Mouse (Mus musculus) gastrocnemius, postnatal 10 days (tissue): ENCODE results near the gene Gm20388. TPM values are rescaled to one million over a fixed set of nuclear protein-coding genes. Genes with fewer than 3 reads are reported as not detected.

Experiments used
- DNase-seq: peaks from one replicate; pipeline ENCODE4 v3.0.0; 2021; ENCODE audit warnings: mixed read lengths
- total RNA-seq, 2 experiments: library from RNA; stranded (reverse); gene quantifications; 2 replicates each; pipeline ENCODE4 v1.2.3; 2021

Gm20388 gene
- total RNA-seq, 2 experiments from 2014 or later, result 2.9 to 6.0 TPM

- DNase-seq, result no peak
These were observed 2825.2 kb downstream of the Gm20388 start for GRCm38 (mm10) chr8:122735542-122736473.

- no peak for DNase-seq
These were observed 2826.0 kb downstream of the Gm20388 start for GRCm38 (mm10) chr8:122736623-122737022.

DNA sequence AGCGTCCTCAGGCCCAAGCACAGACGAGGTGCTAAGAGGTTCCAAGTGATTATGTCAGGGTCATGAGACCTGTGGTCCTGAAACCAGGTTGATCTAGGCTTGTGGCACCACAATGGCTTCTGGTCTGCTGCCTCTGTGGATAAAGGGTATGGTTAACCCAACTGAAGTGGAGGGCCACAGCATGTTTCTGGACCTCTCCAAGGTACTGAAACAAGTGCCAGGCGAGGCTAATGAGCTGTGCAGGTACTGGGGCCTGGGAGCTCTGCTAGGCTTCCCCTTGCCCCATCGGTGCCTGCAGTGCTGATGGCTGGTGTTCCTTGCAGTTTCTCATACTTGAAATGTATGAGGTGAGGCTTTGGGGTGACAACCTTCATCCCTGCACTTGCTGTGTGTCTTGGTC is 2826.4 kb downstream of the Gm20388 start:
- no peak for DNase-seq

GRCm38 (mm10) chr8:122737886-122738285 is 2827.2 kb downstream of the Gm20388 start:
- DNase-seq, result no peak

GRCm38 (mm10) chr8:122739102-122739725 is 2828.6 kb downstream of the Gm20388 start:
- DNase-seq, result no peak

DNA sequence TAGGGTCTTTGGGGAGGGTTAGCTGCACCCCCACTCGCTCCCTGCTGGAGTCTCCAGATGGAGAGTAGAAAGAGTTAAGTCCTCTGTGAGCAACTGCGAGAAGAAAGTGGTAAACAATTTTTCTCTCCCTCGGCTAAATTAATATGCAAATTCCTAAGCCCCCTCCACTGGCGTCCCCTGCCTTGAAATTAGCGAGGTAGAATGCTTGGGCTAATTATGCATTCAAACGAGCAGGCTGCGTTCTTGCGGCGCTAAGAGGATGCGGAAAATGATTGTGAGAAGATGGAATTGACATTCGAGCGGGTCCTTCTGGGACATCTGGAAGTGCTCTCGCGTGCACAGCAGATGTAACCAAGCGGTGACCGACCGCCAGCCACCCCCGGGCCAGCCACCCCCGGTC is 2831.8 kb downstream of the Gm20388 start:
- no peak for DNase-seq

DNA sequence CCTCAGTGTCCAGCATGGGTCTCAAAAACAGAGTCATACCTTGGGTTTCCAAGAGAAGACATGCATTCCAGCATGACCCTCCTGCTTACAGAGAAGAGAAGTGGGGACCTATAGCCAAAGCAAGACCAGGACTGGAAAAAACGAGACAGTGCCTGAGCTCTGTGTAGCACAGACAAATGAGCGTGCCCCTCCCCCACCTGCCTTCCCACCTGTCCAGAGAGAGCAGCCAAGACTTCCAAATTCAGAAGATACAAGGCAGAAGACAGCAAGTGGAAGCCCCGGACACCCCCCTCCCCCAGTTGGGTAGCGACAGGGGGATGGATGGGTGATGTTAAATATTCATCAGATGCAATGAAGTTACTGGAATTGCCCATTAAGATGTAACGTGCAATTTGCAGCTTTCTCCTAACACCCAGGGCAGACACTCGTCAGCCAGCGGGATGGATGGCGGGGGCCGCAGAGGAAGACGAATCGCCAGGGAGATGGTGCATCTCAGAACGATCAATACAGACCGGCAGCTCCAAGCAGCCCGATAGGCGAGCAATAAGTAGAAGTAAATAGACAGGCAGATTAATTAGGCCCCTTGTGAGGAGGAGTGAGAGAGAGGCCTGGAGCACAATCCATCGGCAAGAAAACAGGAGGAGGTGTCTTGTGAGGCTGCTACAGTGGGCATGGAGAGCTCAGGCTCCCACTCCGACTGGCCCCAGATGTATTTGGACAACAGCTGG is 2834.5 kb downstream of the Gm20388 start:
- no peak for DNase-seq

DNA sequence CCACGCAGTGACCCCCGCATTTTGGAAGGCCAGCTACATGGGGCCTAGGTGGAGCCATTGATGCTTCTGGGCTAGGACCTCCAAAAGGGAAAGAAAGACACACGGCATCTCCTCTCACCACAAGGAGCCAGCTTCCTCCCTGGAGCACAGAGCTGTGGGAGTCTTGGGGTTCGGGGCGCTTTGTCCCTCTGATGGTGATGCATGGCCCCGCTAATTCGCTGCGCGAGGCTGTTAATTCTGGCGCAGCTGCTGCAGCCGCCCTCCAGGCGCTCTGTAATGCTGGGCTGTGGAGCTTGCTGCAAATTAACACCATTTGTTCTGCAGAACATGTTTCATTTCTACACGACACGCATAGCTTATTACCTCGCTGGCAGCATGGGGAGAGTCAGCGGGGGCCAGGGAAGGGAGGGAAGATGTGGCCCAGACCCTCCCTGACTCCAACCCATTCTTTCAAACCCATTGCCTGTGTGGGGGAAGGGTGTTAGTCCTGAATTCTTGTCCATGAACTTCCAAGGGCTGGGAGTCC is 2835.2 kb downstream of the Gm20388 start:
- no peak for DNase-seq

DNA sequence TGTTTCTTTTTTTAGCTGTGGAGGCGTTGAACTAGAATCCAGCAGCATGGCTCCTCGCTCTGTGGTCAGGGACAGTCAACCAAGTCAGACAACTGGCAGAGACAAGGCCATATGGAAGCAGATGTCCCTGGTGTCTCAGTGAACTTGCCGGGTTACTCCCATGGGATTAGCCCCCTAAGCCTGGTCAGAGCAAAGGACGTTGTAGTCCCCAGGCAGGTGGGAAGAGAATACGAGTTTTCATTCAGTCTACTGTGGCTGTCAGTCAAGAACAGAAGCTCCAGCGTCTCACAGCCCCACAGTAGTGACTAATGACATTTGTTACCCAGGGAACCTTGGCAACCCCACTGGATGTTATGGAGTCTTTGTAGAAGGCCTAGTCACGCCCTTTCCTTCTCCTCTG is 2835.8 kb downstream of the Gm20388 start:
- DNase-seq, result no peak

DNA sequence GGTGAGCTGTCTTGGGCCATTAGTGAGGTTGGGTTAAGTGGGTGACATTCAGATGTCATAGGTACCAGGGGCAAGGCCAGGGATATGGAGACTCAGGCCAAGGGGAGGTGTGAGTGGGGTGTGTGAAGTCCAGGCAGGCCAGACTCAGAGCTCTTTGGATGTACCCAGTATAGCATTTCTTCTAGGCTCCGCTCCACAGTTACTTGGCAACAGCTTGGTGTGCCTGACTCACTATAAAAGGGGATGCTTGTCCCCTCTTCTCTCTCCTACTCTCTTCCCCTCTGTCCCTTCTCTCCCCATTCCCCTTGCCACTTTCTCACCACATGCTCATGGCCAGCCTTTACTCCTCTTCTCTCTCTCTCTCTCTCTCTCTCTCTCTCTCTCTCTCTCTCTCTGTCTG is 2837.2 kb downstream of the Gm20388 start:
- no peak for DNase-seq

DNA sequence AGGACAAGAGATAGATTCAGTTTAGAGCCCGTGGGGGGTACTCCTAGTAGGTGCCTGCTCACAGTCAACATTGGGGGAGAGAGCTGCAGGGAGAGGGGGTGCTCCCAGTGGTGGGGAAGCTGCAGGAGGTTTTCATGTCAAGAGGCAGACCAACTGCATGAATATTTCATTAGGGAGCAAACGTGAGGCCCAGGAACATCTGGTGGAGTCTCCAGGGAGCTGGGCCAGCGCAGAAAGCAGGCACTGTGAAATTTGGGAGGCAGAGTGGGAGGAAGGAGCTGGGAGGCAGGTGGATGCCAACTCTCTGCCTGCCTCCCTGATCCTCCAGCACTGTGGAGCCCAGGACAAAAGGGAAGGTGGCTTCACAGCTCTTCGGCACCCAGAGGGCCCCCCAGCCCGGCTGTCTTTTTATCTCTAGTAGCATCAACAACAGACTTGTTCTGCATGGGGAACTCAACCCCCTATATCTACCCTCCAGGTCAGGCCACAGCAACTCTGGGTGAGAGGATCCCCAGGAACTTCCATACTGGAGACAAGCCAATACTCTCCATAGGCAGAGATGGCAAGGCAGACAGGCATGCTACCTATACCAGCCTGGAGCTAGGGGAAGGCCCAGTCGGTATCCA is 2838.8 kb downstream of the Gm20388 start:
- DNase-seq, result no peak

GRCm38 (mm10) chr8:122751342-122751741 is 2840.7 kb downstream of the Gm20388 start:
- DNase-seq, result peak; percentile 36

DNA sequence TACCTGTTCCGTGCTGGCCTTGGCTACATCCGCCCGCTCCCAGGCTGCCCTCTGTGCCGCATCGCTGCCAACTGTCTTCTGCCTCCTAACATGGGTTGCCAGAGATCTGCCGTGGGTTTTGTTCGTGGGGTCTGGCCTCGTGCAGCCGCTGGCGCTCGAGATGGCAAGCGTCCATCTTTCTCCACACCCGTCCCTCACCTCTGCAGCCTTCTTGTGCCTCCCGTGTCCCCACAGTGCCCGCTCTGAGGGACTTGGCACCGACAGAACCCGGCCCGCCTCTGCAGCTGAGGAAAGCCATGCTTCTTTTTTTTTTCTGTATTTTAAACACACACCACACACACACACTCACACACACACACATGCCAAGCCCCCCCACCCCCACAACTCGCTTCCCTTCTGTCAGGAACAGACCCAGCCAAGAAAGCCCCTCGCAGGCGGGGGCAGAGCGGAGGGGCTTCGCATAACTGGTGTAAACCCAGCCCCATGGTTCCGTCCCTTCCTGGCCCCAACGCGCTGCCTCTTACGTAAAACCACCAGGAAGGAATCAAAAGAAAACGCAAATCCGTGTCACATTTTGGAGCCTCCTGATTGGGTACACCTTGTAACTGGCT is 2841.6 kb downstream of the Gm20388 start:
- DNase-seq, result no peak

GRCm38 (mm10) chr8:122758597-122758996 is 2848.0 kb downstream of the Gm20388 start:
- no peak for DNase-seq

DNA sequence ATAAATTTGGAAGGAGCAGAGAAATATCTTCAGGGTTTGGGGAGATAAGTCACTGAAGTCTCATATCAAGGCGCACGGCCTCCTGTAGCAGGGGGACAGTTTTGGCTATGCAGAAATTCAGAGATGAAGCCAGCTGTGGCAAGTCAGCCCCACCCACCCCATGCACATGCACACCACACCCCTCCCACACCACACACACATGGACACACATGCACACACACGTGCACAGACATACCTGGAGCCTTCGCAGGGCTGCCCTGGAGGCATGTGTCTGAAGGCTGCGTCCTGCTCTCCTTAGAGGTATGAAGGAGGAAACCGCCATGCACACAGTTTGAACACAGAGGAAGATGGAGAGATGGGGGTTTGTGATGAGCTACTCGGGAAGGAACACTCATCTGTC is 2849.5 kb downstream of the Gm20388 start:
- no peak for DNase-seq

DNA sequence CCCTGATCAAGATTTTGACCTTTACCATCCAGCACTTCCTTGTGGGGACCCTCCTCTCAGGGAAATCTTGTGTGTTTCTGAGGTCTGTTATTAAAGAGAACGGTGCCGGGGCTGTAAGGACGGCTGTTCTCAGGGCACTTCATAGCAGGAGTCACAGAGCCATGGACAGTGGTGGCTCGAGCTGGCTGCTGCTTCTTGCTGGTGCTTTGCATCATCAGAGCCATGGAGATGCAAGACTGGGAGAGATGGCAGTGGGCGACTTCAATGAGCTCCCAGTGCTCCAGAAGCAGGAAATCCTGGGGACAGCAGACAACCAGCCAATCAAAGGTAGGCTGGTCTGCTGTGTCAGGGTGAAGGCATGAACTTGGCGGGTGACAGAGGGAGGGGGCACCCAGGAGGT is 2850.5 kb downstream of the Gm20388 start:
- DNase-seq, result no peak

DNA sequence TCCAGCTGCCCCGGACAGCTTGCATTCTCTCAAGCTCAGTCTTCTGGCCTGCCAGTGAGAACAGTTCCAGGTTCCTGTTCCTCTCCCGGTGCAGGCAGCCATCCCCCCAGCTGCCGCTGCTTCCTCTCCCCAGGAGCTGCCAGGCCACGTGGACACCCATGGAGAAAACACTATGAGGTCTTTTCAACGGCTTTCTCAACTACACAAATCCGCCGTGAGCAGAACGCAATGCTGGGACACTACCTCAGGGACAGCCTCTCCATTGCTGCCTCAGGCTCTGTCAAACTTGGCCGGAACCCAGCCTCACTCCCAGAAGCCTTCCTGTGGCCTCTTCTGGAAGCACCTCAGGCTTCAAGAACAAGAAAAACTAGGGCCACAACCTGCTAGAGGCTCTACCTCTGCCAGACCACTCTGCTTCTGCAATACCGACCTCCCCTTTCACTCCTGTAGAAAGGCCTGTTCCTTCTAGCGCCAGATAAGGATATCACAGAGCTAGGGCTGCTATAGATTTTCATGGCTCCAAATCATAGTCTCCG is 2852.2 kb downstream of the Gm20388 start:
- no peak for DNase-seq

DNA sequence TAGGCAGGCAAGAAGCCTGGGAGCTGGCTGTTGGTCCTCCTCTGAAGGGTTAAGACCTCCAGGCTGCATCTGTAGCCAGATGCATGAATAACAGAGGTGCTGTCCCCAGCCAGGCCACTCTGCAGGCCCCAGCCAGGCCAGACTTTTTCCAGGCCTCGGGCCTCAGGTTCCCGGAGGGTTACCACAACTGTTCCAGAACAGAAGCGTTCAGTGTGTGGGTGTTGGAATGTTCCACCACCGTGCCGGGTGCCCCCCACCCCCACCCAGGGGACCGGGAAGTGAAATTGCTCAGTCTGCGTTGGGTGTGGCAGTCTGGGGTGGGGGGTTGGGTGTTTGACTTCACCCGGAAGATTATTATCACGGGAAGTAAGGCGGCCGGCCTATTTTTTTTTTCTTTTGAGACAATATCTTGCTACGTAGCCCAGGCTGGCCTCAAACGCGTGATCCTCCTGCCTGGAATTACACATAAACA is 2852.7 kb downstream of the Gm20388 start:
- DNase-seq, result peak; percentile 25

DNA sequence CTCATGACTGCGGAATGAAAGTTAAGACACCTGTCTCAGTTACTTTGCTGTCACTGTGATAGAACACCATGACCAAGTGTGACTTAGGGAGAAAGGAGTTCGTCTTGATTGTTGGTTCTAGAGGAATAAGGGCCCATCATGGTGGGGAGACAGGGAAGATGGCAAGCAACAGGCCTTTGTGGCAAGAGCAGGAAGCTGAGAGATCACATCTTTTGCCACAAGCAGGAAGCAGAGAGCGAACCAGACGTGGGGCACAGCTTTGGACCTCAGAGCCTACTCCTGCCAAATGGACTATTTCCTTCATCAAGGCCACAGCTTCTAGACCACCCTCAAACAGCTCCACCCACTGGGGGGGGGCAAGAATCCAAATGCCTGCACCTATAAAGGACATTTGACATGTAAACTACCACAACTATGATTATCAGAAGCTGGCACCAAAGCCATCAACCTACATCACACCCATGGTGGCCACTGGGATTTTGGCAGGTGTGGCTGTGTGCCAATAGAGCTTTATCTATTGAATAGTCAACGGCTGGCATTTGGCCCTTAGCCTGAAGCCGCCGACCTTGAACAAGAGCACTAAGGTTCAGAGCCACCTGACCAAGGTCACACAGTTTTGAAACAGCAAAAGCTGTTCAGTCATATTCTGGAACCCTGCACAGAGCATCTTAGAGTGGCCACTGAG is 2854.3 kb downstream of the Gm20388 start:
- DNase-seq, result no peak

DNA sequence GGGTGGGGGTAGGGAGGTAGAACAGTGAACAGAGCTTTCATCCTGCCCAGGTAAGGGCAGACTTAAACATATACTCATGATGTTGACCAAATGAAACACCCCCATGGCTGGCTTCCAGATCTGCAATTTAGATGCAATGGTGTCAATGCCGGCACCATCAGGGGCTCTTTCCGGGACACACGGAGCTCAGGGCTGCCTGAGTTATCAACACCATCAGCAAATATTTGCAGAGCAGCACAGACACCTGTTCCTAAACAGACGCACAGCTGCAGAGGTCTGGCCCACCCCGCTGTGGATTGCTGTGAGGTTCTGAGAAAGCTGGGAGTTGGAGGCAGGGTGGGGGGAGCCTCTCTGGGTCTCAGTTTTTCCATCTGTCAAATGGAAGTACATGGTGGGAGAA is 2855.5 kb downstream of the Gm20388 start:
- no peak for DNase-seq
